Mouse (Mus musculus): ENCODE data around the gene Prokr2. TPM values are rescaled to one million over a fixed set of nuclear protein-coding genes. Genes with fewer than 3 reads are reported as not detected.

Prokr2 gene
- total RNA-seq, 4 experiments from 2014 or later, result 1.4 to 2.8 (median 2.0) TPM

Other genes starting within 250 kb of the Prokr2 start
- 100 to 1,000 TPM; 146 to 160 (median 153) TPM for gene Slc23a2, start 240.3 kb downstream of the Prokr2 start, total RNA-seq (2022)
- gene Tmem230, start 137.6 kb downstream of the Prokr2 start, total RNA-seq (2022), result 10 to 100 TPM; 34.0 to 37.1 (median 36.4) TPM
- 10 to 100 TPM; 51.4 to 59.2 (median 53.9) TPM for gene Pcna, start 132.1 kb downstream of the Prokr2 start, total RNA-seq (2022)
- gene Cds2, start 122.3 kb downstream of the Prokr2 start, total RNA-seq (2022), result 100 to 1,000 TPM; 257 to 277 (median 265) TPM
- 10 to 100 TPM; 80.3 to 98.3 (median 82.8) TPM for gene Gpcpd1, start 202.3 kb upstream of the Prokr2 start, total RNA-seq (2022)